Mouse (Mus musculus): ENCODE measurements around the gene Fut2.

Fut2 gene

GRCm38 (mm10) chr7:45638623-45639401 is 27.4 kb downstream of the Fut2 start:
- DNase-seq (ENCODE audit: low spot score): peak; percentile 89

- no peak for DNase-seq (ENCODE audit: low spot score)
These were observed 28.5 kb downstream of the Fut2 start for GRCm38 (mm10) chr7:45637710-45638109.

- DNase-seq (ENCODE audit: low spot score): no peak
These were observed 30.2 kb downstream of the Fut2 start for GRCm38 (mm10) chr7:45635711-45636688.

- no peak for DNase-seq (ENCODE audit: low spot score)
These were observed 31.1 kb downstream of the Fut2 start for GRCm38 (mm10) chr7:45634946-45635681.

- peak; percentile 64 for DNase-seq (ENCODE audit: low spot score)
These were observed 33.7 kb downstream of the Fut2 start for GRCm38 (mm10) chr7:45632499-45632898.

GRCm38 (mm10) chr7:45630064-45630907 is 35.9 kb downstream of the Fut2 start:
- DNase-seq (ENCODE audit: low spot score): no peak

GRCm38 (mm10) chr7:45628364-45629294 is 37.6 kb downstream of the Fut2 start:
- DNase-seq (ENCODE audit: low spot score): peak; percentile 91

- no peak for DNase-seq (ENCODE audit: low spot score)
These were observed 38.9 kb downstream of the Fut2 start, which contains the start of gene Rasip1 for GRCm38 (mm10) chr7:45627261-45627660. Gene Rasip1 (plus strand): TSS chr7:45627488.

GRCm38 (mm10) chr7:45626571-45627076 is 39.6 kb downstream of the Fut2 start:
- DNase-seq (ENCODE audit: low spot score): no peak

GRCm38 (mm10) chr7:45625481-45625880 is 40.7 kb downstream of the Fut2 start:
- DNase-seq (ENCODE audit: low spot score): no peak

- DNase-seq (ENCODE audit: low spot score): no peak
These were observed 41.5 kb downstream of the Fut2 start for GRCm38 (mm10) chr7:45624718-45625117.

GRCm38 (mm10) chr7:45623507-45623906 is 42.7 kb downstream of the Fut2 start:
- no peak for DNase-seq (ENCODE audit: low spot score)

- DNase-seq (ENCODE audit: low spot score): no peak
These were observed 44.8 kb downstream of the Fut2 start, which contains the start of gene Izumo1 for GRCm38 (mm10) chr7:45621443-45621842. Gene Izumo1 (plus strand): TSS chr7:45621811.

- no peak for DNase-seq (ENCODE audit: low spot score)
These were observed 46.6 kb downstream of the Fut2 start for GRCm38 (mm10) chr7:45619592-45619991.

GRCm38 (mm10) chr7:45618316-45618715 is 47.9 kb downstream of the Fut2 start:
- no peak for DNase-seq (ENCODE audit: low spot score)

GRCm38 (mm10) chr7:45617042-45617695 is 49.0 kb downstream of the Fut2 start, which contains the start of gene Fut1:
Gene Fut1 (plus strand): TSS chr7:45617289.
- no peak for DNase-seq (ENCODE audit: low spot score)

GRCm38 (mm10) chr7:45616277-45616676 is 49.9 kb downstream of the Fut2 start:
- no peak for DNase-seq (ENCODE audit: low spot score)

GRCm38 (mm10) chr7:45609511-45609910 is 56.7 kb downstream of the Fut2 start:
- DNase-seq (ENCODE audit: low spot score): no peak

- no peak for DNase-seq (ENCODE audit: low spot score)
These were observed 60.4 kb downstream of the Fut2 start for GRCm38 (mm10) chr7:45605704-45606289.
